Mouse (Mus musculus) cerebral cortex, adult 2 months (tissue): Measurements from ENCODE around the gene Dpf1.

Experiments
- WGBS: fragments of 180-500 bp; shearing (Covaris S2); methylation state at CpG from one replicate; pipeline ENCODE4 v1.1.7; 2018; 5-methylcytosine and 5-hydroxymethylcytosine counted together

The Dpf1 gene

DNA sequence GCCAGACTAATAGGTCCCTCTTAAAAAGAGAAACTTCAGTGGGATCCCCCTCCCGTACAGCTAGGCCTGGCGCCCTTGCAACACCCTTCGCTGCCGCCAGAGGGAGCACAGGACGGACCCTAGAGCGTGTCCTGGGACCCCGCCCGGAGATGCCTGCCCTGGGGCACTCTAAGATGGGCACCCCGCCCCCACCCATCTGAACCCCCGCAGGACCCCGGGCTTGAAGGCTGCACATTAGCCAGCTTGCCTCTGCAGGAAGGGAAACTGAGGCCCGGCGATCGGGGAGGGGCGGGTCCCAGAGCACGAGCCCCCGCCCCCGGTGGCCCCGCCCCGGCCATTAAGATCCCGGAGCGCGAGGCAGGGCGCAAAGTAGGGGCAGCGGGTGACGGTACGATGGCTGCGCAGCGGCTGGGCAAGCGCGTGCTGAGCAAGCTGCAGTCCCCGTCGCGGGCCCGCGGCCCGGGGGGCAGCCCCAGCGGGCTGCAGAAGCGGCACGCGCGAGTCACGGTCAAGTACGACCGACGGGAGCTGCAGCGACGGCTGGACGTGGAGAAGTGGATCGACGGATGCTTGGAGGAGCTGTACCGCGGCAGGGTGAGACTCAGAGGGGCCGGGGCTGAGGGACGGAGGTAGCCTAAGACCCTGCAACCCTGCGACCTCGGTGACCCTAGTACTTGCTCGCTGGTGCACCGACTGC lies 14.7 kb upstream of the Dpf1 start, which contains the start of gene Ppp1r14a:
TSS of gene Ppp1r14a (plus strand) at position 367 of the 697 bp plus-strand sequence.
- WGBS = 4% methylated on average over 59 of the region's 59 CpGs

- WGBS = 82% methylated on average over 6 of the region's 6 CpGs
These were observed 13.9 kb upstream of the Dpf1 start for GRCm38 (mm10) chr7:29289856-29290255.

- 68% methylated on average over 11 of the region's 11 CpGs for WGBS
These were observed 12.9 kb upstream of the Dpf1 start for GRCm38 (mm10) chr7:29290691-29291485.

- 48% methylated on average over 6 of the region's 7 CpGs for WGBS
These were observed 11.9 kb upstream of the Dpf1 start for GRCm38 (mm10) chr7:29291616-29292457.

DNA sequence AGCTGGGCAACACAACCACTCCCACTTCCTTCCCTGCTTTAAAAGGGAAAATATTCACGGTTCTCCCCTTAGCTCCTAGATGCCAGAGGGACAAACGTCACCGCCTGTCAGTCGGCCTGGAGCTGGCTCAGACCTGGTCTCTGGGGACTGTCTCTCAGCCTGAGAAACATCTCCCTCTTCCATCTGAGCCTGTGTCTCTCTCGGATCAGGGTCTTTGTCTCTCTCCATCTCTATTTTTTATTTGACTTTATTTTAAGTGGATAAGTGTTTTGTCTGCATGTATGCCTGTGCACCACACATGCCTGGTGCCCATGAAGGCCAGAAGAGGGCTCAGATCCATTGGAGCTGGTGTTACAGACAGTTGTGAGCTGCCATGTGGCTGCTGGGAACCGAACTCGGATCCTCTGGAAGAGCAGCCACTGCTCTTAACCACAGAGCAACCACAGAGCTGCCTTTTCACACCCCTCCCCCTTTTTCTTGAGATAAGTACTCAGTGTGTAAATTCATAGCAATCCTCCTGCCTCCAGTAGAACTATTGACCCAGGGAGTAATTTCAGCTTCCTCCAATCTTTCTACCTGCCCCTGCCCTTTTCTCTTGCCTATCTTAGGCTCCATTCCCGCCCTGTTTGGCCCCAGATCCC lies 11.2 kb upstream of the Dpf1 start:
- 42% methylated on average over 8 of the region's 8 CpGs for WGBS

GRCm38 (mm10) chr7:29293131-29294065 lies 10.4 kb upstream of the Dpf1 start:
- 53% methylated on average over 19 of the region's 19 CpGs for WGBS

DNA sequence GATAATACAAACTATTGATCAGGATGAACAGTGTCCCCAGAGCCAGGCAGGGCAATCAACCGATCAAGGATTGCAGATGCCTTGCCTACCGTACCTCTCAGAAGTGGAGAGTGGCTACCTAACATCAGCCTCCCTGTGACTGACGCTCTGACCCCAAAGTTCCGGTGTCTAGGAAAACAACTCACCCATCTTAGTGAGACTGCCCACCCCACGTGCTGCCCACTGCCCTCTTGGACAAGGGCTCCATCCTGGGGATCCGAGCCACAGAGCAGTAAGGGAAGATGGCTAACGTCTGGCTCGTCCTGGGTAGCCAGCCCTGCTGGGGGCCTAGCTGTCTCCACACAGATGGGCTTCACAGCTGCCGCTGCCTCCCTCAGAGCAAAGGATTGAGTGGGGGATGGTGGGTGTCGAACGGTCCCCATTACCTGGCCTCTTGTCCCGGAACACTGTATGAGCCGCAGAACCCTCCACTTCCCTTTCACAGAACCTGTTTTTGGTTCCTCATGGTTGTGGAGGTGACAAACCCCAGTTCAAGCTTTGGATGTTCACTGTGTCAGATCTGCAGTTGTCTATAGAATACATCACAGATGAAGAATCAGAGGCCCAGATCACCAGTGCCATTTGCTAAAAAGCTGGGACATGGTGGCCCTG lies 9.5 kb upstream of the Dpf1 start:
- WGBS = 65% methylated on average over 13 of the region's 13 CpGs

DNA sequence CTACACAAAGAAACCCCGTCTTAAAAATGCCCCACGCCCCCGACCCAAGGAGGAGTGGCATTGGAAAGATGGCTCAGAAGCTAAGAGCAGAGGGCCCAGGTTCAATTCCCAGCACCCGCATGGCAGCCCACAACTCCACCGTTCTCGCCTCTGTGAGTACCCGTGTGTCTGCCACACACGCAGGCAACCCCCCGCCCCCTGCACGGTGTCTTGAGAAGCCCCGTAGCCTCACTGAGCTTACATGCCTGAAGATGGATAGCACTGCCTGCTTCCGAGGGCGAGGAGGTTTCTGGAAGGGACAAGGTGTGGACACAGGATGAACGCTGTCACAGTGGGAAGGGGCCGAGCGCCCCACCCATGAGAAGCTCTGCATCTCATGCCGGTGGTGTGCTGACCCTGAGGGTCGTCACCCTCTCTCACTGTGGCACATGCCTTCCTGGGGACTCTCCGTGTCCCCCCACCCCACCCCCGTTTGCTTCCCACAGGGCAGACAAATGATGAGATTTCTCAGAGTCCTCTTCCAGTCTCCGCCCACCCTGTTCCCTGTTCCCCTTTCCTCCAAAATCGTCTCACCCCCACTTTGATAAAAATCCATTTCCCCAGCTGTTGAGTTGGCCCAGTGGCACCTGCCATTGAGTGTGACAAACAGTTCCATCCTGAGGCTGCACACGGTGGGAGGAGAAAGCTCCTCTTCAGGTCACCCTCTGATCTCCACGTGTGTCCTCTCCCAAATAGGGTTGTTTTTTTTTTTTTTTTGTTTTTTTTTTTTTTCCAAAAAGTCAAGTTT lies 7.7 kb upstream of the Dpf1 start:
- 81% methylated on average over 24 of the region's 24 CpGs for WGBS

DNA sequence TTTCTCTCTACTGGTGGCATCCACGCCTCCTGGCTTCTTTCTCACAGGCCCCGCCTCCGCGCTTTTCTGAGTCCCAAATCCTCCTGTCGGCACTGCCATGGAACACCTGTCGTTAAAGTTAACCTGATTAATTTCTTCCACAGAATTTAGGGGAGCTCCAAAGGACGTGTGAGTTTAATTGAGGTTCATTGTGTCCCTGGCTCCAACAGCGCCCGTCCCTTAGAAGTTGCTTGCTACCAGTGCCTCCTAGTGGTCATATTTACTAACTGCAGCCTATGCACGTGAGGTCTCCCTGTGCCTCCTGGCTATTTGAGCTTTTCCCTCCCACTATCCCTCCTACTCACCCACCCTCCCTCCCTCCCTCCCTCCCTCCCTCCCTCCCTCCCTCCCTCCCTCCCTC lies 6.8 kb upstream of the Dpf1 start:
- 9% methylated on average over 10 of the region's 10 CpGs for WGBS

DNA sequence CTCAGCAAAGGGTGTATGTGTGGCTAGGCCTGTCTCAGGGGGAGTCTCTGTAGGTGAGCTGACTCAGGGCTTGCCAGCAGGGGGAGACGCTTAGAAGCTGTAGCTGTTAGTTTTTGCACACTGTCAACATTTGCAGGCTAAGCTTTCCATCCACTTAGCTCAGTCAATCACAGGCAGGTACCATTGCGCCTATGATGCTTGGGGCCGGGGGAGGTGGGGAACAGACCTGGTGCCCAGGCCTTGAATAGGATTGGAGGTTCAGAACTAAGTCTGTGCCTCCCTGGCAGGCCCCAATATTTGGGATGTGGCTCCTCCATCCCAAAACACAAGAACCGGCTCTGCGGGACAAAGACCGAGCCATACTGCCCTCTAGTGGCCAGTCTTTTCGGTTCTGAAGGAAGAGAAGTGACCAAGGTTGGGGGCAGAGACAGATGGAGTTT lies 2.6 kb upstream of the Dpf1 start:
- 1% methylated on average over 7 of the region's 7 CpGs for WGBS

GRCm38 (mm10) chr7:29302641-29303040 lies 1.1 kb upstream of the Dpf1 start:
- WGBS = 71% methylated on average over 7 of the region's 7 CpGs

- WGBS = under 1% methylated on average over 48 of the region's 48 CpGs
These were observed 912 bp downstream of the Dpf1 start for GRCm38 (mm10) chr7:29304463-29305262.

DNA sequence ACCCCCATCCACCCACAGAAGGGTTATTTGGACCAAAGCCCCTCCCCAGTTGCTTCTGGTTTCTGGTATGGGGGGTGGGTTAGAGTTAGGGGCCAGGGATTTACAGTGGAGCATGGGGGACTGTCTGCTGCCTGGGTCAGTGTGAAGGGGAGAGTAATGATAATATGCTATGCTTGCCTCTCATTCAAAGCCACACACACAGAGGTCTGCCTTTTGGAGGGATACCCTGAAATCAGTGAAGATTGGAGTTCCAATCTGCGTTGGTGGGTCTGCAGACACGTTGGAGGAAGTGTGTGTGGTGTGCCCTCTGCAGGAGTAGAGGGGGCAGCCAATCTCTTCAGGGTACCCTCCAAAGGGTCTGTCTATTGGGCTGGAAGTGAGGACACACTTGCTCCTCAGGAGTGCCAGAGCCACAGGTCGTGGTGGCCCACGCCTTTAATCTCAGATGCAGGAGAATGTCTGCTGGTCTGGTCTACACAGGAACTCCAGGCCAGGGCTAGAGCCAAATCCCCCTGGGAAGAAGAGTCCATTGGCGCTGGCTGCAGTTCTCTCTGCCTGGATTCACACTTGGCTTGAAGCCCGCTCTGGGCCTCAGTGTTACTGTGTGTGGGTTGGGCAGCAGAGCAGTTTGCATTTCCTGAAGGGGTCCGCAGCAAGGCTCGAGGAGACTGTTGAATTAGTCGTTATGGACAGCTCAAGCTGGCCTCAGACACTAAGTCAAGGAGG lies 1.7 kb downstream of the Dpf1 start:
- WGBS = 27% methylated on average over 9 of the region's 9 CpGs

- WGBS = 45% methylated on average over 7 of the region's 7 CpGs
These were observed 2.4 kb downstream of the Dpf1 start for GRCm38 (mm10) chr7:29306108-29306507.

GRCm38 (mm10) chr7:29306619-29307018 lies 2.9 kb downstream of the Dpf1 start:
- WGBS = 17% methylated on average over 7 of the region's 7 CpGs

DNA sequence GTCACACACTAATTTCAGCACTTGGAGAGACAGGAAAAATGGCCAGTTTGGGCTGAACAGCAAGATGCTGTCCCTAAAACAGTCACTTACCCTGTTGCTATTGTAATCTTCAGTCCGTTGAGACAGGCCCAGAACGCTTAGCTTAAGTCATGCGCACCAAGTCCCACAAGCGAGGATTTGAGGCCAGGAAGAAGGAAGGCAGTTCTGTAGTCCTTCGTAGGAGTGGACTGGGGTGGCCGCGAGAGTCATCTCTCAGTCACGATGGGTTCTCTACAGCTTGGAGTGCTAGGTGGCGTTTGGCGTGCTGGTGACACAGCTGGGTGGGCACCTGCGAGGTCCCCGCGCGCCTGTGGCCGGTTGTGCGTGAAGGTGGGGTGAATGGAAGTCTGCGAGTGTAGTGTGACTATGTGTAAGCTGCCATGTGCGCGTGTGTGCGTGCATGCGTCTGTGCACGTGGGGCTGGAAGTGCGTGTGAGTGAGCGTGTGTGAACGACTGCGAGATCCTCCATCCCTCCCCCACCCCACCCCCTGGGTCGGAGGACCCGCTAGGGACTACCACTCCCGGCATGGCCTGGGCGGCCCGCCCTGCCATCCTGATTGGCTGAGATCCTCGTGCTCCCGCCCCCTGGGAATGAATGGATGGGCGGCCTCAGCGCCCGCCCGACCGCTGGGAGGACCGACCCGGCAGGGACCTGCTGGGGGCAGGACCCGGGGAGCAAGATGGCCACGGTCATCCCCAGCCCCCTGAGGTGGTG lies 3.8 kb downstream of the Dpf1 start:
- under 1% methylated on average over 42 of the region's 42 CpGs for WGBS

- under 1% methylated on average over 36 of the region's 36 CpGs for WGBS
These were observed 5.5 kb downstream of the Dpf1 start for GRCm38 (mm10) chr7:29309221-29309721.
